Mouse (Mus musculus) embryonic fibroblast, embryonic 13.5 days (primary cell): ENCODE results near the gene Fkbp9.

Experiments
- CTCF ChIP-seq: IDR thresholded peaks from 2 replicates; pipeline ENCODE4 v1.5.1; 2011; ENCODE audit warnings: mild to moderate bottlenecking, control low read depth, low read length, moderate library complexity, borderline replicate concordance; ENCODE audit not compliant: insufficient read depth
- POLR2A ChIP-seq: IDR thresholded peaks from 2 replicates; pipeline ENCODE4 v1.6.1; 2011; ENCODE audit warnings: low read depth, mild to moderate bottlenecking, control low read depth, low read length, moderate library complexity

DNA sequence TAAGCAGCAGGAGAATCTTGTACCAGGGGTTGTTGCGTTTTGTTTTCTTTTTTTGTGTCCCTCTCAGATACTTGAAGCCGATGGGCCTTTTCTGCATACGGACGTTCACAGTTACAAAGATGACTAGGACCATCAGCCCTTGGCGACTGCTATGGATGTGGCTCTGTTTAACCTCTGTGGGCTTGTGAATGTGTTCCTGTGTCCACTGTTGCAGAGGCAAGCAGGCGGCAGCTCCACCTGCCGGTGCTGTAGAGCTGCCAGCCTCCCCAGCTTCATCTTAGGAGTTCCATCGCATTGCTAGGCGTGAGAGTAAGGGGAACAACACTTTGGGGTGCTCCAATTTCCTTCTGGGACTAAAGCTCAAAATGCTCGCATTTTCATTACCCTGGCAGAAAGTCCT, 3.7 kb downstream of the Fkbp9 start:
- TF ChIP-seq CTCF (no peak), POLR2A (no peak)
